Mouse (Mus musculus) spleen, adult 2 months (tissue): ENCODE results near the gene Ech1.

ENCODE experiments used
- CTCF ChIP-seq: fragments of 200-500 bp; IDR thresholded peaks from 2 replicates; pipeline ENCODE4 v1.5.1; 2011; ENCODE audit warnings: mild to moderate bottlenecking, inconsistent platforms; ENCODE audit not compliant: insufficient read depth, insufficient read length, insufficient replicate concordance; ENCODE audit errors: extremely low read depth
- POLR2A ChIP-seq: fragments of 200-500 bp; IDR thresholded peaks from 2 replicates; pipeline ENCODE4 v1.6.1; 2011; ENCODE audit warnings: low read depth, low read length, inconsistent platforms

DNA sequence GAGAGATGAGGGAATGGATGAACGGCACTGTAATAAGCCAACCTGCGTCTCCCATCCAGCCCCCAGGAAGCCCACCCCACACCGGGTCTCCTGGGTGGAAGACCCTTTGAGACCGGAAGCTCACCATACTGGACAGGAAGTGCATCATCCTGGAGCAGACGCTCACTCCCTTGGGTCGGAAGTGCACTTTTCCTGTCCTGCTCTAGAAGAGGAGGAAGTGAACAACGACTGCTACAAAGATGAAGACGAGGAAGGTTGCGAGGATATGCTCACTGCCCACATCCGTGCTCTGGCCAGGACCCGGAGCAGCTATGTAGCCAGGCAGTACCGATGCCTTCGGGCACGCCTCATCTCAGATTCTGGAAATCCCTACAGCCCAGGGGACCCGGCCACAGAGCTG lies 29.2 kb upstream of the Ech1 start:
- TF ChIP-seq POLR2A (peak; percentile 32; the same call in 1 of the 2 replicates), CTCF (no peak)
